Mouse (Mus musculus) forebrain, embryonic 12.5 days (tissue): ENCODE results near the gene Mrpl10. TPM values are rescaled to one million over a fixed set of nuclear protein-coding genes. Genes with fewer than 3 reads are reported as not detected.

Experiments used
- ATAC-seq: fragments of 200-750 bp; cut with Nextera tagmentation; 2 replicates; pipeline ENCODE4 v1.8.0; 2017; ENCODE audit warnings: moderate TSS enrichment; ENCODE audit not compliant: low FRiP score
- H3K27ac ChIP-seq: fragments of 300-500 bp; sonication (generic); 2 replicates; pipeline ENCODE4 v1.5.1; 2016; ENCODE audit warnings: mild to moderate bottlenecking
- H3K27me3 ChIP-seq: fragments of 300-500 bp; sonication (generic); 2 replicates; pipeline ENCODE4 v1.6.1; 2016; ENCODE audit warnings: mild to moderate bottlenecking
- H3K36me3 ChIP-seq: fragments of 300-500 bp; sonication (generic); replicated peaks from 2 replicates; pipeline ENCODE4 v1.6.1; 2016; ENCODE audit warnings: mild to moderate bottlenecking
- H3K4me1 ChIP-seq: fragments of 300-500 bp; sonication (generic); 2 replicates; pipeline ENCODE4 v1.6.1; 2016
- H3K4me2 ChIP-seq: fragments of 300-500 bp; sonication (generic); 2 replicates; pipeline ENCODE4 v1.6.1; 2016; ENCODE audit warnings: mild to moderate bottlenecking, moderate library complexity
- H3K4me3 ChIP-seq: fragments of 300-500 bp; sonication (generic); replicated peaks from 2 replicates; pipeline ENCODE4 v1.5.1; 2016; ENCODE audit warnings: mild to moderate bottlenecking
- H3K9ac ChIP-seq: fragments of 300-500 bp; sonication (generic); 2 replicates; pipeline ENCODE4 v1.6.1; 2016; ENCODE audit warnings: mild to moderate bottlenecking
- H3K9me3 ChIP-seq: fragments of 300-500 bp; sonication (generic); 2 replicates; pipeline ENCODE4 v1.6.1; 2016
- WGBS: fragments of 180-500 bp; shearing (Covaris S2); methylation state at CpG from one replicate; pipeline ENCODE4 v1.1.7; 2016; 5-methylcytosine and 5-hydroxymethylcytosine counted together
- polyA plus RNA-seq: library from polyadenylated mRNA; unstranded; fragments of >200 nt; fragmentation: Nextera tagmentation; extraction: Ambion mirVana; gene quantifications from 2 replicates; pipeline ENCODE4 v1.2.1, GENCODE M21; 2016

The Mrpl10 gene
- polyA plus RNA-seq, 1 experiment from 2014 or later = 65.8 TPM

GRCm38 (mm10) chr11:97033781-97034180 lies 7.6 kb upstream of the Mrpl10 start:
- H3K4me2 ChIP-seq = no peak overlapping the region
- peaks cover 9% of the 10 kb centered on the region; the same call in 1 of the 2 replicates for H3K36me3 ChIP-seq
- H3K4me3 ChIP-seq = no peak overlapping the region
- H3K4me1 ChIP-seq = peaks cover 10% of the 10 kb centered on the region
- ATAC-seq = no peak
- 89% methylated on average over 4 of the region's 4 CpGs for WGBS
- no peak overlapping the region for H3K9ac ChIP-seq
- no peaks in the 10 kb centered on the region for H3K9me3 ChIP-seq
- no peak overlapping the region for H3K27ac ChIP-seq
- H3K27me3 ChIP-seq = no peaks in the 10 kb centered on the region

GRCm38 (mm10) chr11:97036141-97036540 lies 5.2 kb upstream of the Mrpl10 start:
- Histone ChIP-seq H3K9ac (no peak overlapping the region), H3K4me2 (no peak overlapping the region), H3K4me1 (peaks cover 4% of the 10 kb centered on the region), H3K36me3 (peaks cover 9% of the 10 kb centered on the region; the same call in 1 of the 2 replicates), H3K27me3 (no peaks in the 10 kb centered on the region), H3K9me3 (no peaks in the 10 kb centered on the region), H3K27ac (no peak overlapping the region), H3K4me3 (no peak overlapping the region)
- WGBS = 83% methylated on average over 5 of the region's 5 CpGs
- ATAC-seq = no peak

- 73% methylated on average over 7 of the region's 7 CpGs for WGBS
- Histone ChIP-seq H3K9me3 (no peaks in the 10 kb centered on the region), H3K36me3 (0 out of 2 replicates have a peak, but pooled peaks cover under 1% of the 10 kb centered on the region), H3K4me3 (no peak overlapping the region), H3K27ac (no peak overlapping the region), H3K27me3 (no peaks in the 10 kb centered on the region), H3K4me1 (peaks cover 18% of the 10 kb centered on the region), H3K9ac (no peak overlapping the region), H3K4me2 (no peak overlapping the region)
- no peak for ATAC-seq
These were observed 2.5 kb upstream of the Mrpl10 start for GRCm38 (mm10) chr11:97038881-97039280.

- Histone ChIP-seq H3K27me3 (no peaks in the 10 kb centered on the region), H3K36me3 (peaks cover 14% of the 10 kb centered on the region; the same call in 1 of the 2 replicates), H3K27ac (no peak overlapping the region), H3K9me3 (no peaks in the 10 kb centered on the region), H3K4me1 (peaks cover 18% of the 10 kb centered on the region), H3K4me3 (peak overlapping the region; percentile 81), H3K4me2 (peak overlapping the region; percentile 66), H3K9ac (peak overlapping the region; percentile 54; the same call in 1 of the 2 replicates)
- 50% methylated on average over 12 of the region's 12 CpGs for WGBS
- ATAC-seq = 0 out of 2 replicates have a peak, but pooled peaks have one; percentile 28
These were observed 899 bp upstream of the Mrpl10 start for GRCm38 (mm10) chr11:97040301-97041021.

GRCm38 (mm10) chr11:97044902-97045301 lies 3.5 kb downstream of the Mrpl10 start:
- WGBS = 97% methylated on average over 8 of the region's 8 CpGs
- no peak overlapping the region for H3K4me3 ChIP-seq
- peaks cover 36% of the 10 kb centered on the region for H3K36me3 ChIP-seq
- no peak overlapping the region for H3K9ac ChIP-seq
- peaks cover 18% of the 10 kb centered on the region for H3K4me1 ChIP-seq
- no peaks in the 10 kb centered on the region for H3K9me3 ChIP-seq
- no peak overlapping the region for H3K27ac ChIP-seq
- no peak for ATAC-seq
- no peaks in the 10 kb centered on the region for H3K27me3 ChIP-seq
- no peak overlapping the region for H3K4me2 ChIP-seq

- H3K36me3 ChIP-seq = peaks cover 36% of the 10 kb centered on the region
- H3K4me3 ChIP-seq = no peak overlapping the region
- WGBS = 81% methylated on average over 7 of the region's 7 CpGs
- no peak overlapping the region for H3K9ac ChIP-seq
- no peak overlapping the region for H3K27ac ChIP-seq
- H3K27me3 ChIP-seq = no peaks in the 10 kb centered on the region
- H3K4me2 ChIP-seq = no peak overlapping the region
- no peak for ATAC-seq
- H3K4me1 ChIP-seq = peaks cover 25% of the 10 kb centered on the region
- H3K9me3 ChIP-seq = no peaks in the 10 kb centered on the region
These were observed 4.5 kb downstream of the Mrpl10 start for GRCm38 (mm10) chr11:97045861-97046260.

- 82% methylated on average over 8 of the region's 8 CpGs for WGBS
- no peak overlapping the region for H3K9ac ChIP-seq
- no peaks in the 10 kb centered on the region for H3K9me3 ChIP-seq
- no peak overlapping the region for H3K4me2 ChIP-seq
- no peak overlapping the region for H3K4me3 ChIP-seq
- H3K27me3 ChIP-seq = no peaks in the 10 kb centered on the region
- H3K4me1 ChIP-seq = peaks cover 27% of the 10 kb centered on the region
- peaks cover 36% of the 10 kb centered on the region for H3K36me3 ChIP-seq
- ATAC-seq = no peak
- H3K27ac ChIP-seq = no peak overlapping the region
These were observed 6.8 kb downstream of the Mrpl10 start for GRCm38 (mm10) chr11:97048090-97048650.

GRCm38 (mm10) chr11:97049492-97050085 lies 8.2 kb downstream of the Mrpl10 start:
- H3K36me3 ChIP-seq = peaks cover 40% of the 10 kb centered on the region
- 83% methylated on average over 6 of the region's 6 CpGs for WGBS

GRCm38 (mm10) chr11:97050216-97050943 lies 9.0 kb downstream of the Mrpl10 start, which contains the start of gene Osbpl7:
Osbpl7 (plus strand) TSS chr11:97050628.
- peak; percentile 84 for ATAC-seq
- 8% methylated on average over 18 of the region's 18 CpGs for WGBS
- peaks cover 42% of the 10 kb centered on the region for H3K36me3 ChIP-seq

More at GRCm38 (mm10) chr11:97049492-97050085, 8.2 kb downstream of the Mrpl10 start:
- no peak for ATAC-seq
- Histone ChIP-seq H3K4me1 (peaks cover 27% of the 10 kb centered on the region), H3K27me3 (no peaks in the 10 kb centered on the region), H3K27ac (no peak overlapping the region; the same call in 1 of the 2 replicates), H3K9me3 (no peaks in the 10 kb centered on the region), H3K9ac (no peak overlapping the region), H3K4me2 (no peak overlapping the region), H3K4me3 (no peak overlapping the region)

GRCm38 (mm10) chr11:97050944-97051586 lies 9.7 kb downstream of the Mrpl10 start:
- H3K4me1 ChIP-seq = peaks cover 27% of the 10 kb centered on the region
- H3K27ac ChIP-seq = peak overlapping the region; percentile 53; the same call in 1 of the 2 replicates
- H3K9ac ChIP-seq = peak overlapping the region; percentile 80
- H3K4me2 ChIP-seq = peak overlapping the region; percentile 94
- 0 out of 2 replicates have a peak, but pooled peaks have one; percentile 16 for ATAC-seq
- no peaks in the 10 kb centered on the region for H3K9me3 ChIP-seq
- 28% methylated on average over 13 of the region's 13 CpGs for WGBS
- peaks cover 44% of the 10 kb centered on the region for H3K36me3 ChIP-seq
- no peaks in the 10 kb centered on the region for H3K27me3 ChIP-seq
- peak overlapping the region; percentile 67 for H3K4me3 ChIP-seq

More at GRCm38 (mm10) chr11:97050216-97050943, 9.0 kb downstream of the Mrpl10 start, which contains the start of gene Osbpl7:
- Histone ChIP-seq H3K4me1 (peaks cover 27% of the 10 kb centered on the region), H3K9ac (peak within 1 kb of the TSS; percentile 80), H3K9me3 (no peaks in the 10 kb centered on the region), H3K27me3 (no peaks in the 10 kb centered on the region), H3K4me2 (peak within 1 kb of the TSS; percentile 94), H3K4me3 (peak within 1 kb of the TSS; percentile 67), H3K27ac (peak within 1 kb of the TSS; percentile 53)

- peaks cover 27% of the 10 kb centered on the region for H3K4me1 ChIP-seq
- no peak overlapping the region for H3K27ac ChIP-seq
- no peaks in the 10 kb centered on the region for H3K9me3 ChIP-seq
- H3K4me2 ChIP-seq = peak overlapping the region; percentile 94
- WGBS = 33% methylated on average over 11 of the region's 11 CpGs
- peaks cover 48% of the 10 kb centered on the region for H3K36me3 ChIP-seq
- H3K27me3 ChIP-seq = no peaks in the 10 kb centered on the region
- no peak overlapping the region; the same call in 1 of the 2 replicates for H3K4me3 ChIP-seq
- ATAC-seq = no peak
- H3K9ac ChIP-seq = no peak overlapping the region
These were observed 10.9 kb downstream of the Mrpl10 start for GRCm38 (mm10) chr11:97052219-97052646.
